In genomic region chr16:9709921-9710320, GRCm38 (mm10) we compare ENCODE assay signal across 13 mouse cellular contexts.
"Had no signal": no experiment of that assay in that cellular context is flagged by ENCODE, and none has a peak within 500 bp of the region (broad histone marks: within the 10 kb centered on the region; RNA-seq: fewer than 3 reads in every experiment).

No protein-coding gene starts in this region.

- DNase-seq: lung, adult 18-20 months; lung, embryonic 14.5 days; lung, postnatal 10 days; lung, postnatal 4 days; midbrain, embryonic 14.5 days; retina, postnatal 1 day; right cerebral cortex, adult 18-20 months; right cerebral cortex, postnatal 25 days; right cerebral cortex, postnatal 4 days; spleen, adult 18-20 months; thymus, adult 18-20 months; thymus, postnatal 14 days; thymus, postnatal 36 days had no signal
